Mouse (Mus musculus): ENCODE measurements around the gene Lin7a.

- TF ChIP-seq GATA1 (IDR thresholded peaks at IDR 0.05; ENCODE audit: borderline replicate concordance, low read length) (no peak), FLI1 (IDR thresholded peaks at IDR 0.05; ENCODE audit: low read length) (no peak)
These were observed 38.3 kb upstream of the Lin7a start for GRCm38 (mm10) chr10:107233221-107233620.

Data from megakaryocyte, embryonic 14.5 days (primary cell).